Mouse (Mus musculus) adrenal gland, postnatal 4 days (tissue): ENCODE results near the gene Stard10. TPM values are rescaled to one million over a fixed set of nuclear protein-coding genes. Genes with fewer than 3 reads are reported as not detected.

Source experiments
- DNase-seq, 2 experiments: peaks; one replicate each; pipeline ENCODE4 v3.0.0; 2021 to 2022; ENCODE audit warnings: low spot score in 2 of 2, mixed read lengths in 2 of 2
- long read RNA-seq, 2 experiments: library from polyadenylated mRNA; stranded (forward); transcript quantifications; one replicate each; pipeline ENCODE4 v2.0.0; 2021
- total RNA-seq, 2 experiments: library from RNA; stranded (reverse); gene quantifications; 2 replicates each; pipeline ENCODE4 v1.2.3; 2021

Stard10 gene
- total RNA-seq = 10 to 100 TPM; 40.3 to 52.3 TPM
- long read RNA-seq, experiment 1, transcript Stard10-201 (7 exons, 1,400 nt) = major isoform, 39 of 48 reads
- long read RNA-seq, experiment 1, partial matches to known transcripts = 1 of 48 reads
- long read RNA-seq, experiment 1, other reads (novel, unspliced or antisense) = 7 of 48 reads
- long read RNA-seq, experiment 2, transcript Stard10-201 (7 exons, 1,400 nt) = major isoform, 34 of 43 reads
- long read RNA-seq, experiment 2, partial matches to known transcripts = 5 of 43 reads
- long read RNA-seq, experiment 2, other reads (novel, unspliced or antisense) = 4 of 43 reads

- DNase-seq = no peak
Measured at GRCm38 (mm10) chr7:101317014-101317413, at the start of gene Stard10. Gene Stard10 (plus strand): TSS chr7:101317086.

GRCm38 (mm10) chr7:101267457-101268259 is 49.2 kb upstream of the Stard10 start:
- no peak for DNase-seq

GRCm38 (mm10) chr7:101271602-101272001 is 45.3 kb upstream of the Stard10 start:
- DNase-seq = no peak

- no peak for DNase-seq
Measured at GRCm38 (mm10) chr7:101272466-101273160, 44.3 kb upstream of the Stard10 start.

GRCm38 (mm10) chr7:101282721-101283120 is 34.2 kb upstream of the Stard10 start:
- no peak for DNase-seq

- no peak for DNase-seq
Measured at GRCm38 (mm10) chr7:101284504-101284903, 32.4 kb upstream of the Stard10 start.

- DNase-seq = no peak
Measured at GRCm38 (mm10) chr7:101286891-101287290, 30.0 kb upstream of the Stard10 start.

- no peak for DNase-seq
Measured at GRCm38 (mm10) chr7:101287820-101288219, 29.1 kb upstream of the Stard10 start.

GRCm38 (mm10) chr7:101288436-101288835 is 28.4 kb upstream of the Stard10 start:
- DNase-seq = peak in 1 of 2 experiments; percentile 30

GRCm38 (mm10) chr7:101290401-101290800 is 26.5 kb upstream of the Stard10 start:
- DNase-seq = no peak

GRCm38 (mm10) chr7:101291211-101291610 is 25.7 kb upstream of the Stard10 start:
- DNase-seq = no peak

- DNase-seq = no peak
Measured at GRCm38 (mm10) chr7:101291641-101292040, 25.2 kb upstream of the Stard10 start.

- DNase-seq = no peak
Measured at GRCm38 (mm10) chr7:101292086-101292485, 24.8 kb upstream of the Stard10 start.

GRCm38 (mm10) chr7:101292696-101293095 is 24.2 kb upstream of the Stard10 start:
- no peak for DNase-seq

GRCm38 (mm10) chr7:101293138-101293537 is 23.7 kb upstream of the Stard10 start:
- no peak for DNase-seq

GRCm38 (mm10) chr7:101293611-101294010 is 23.3 kb upstream of the Stard10 start:
- no peak for DNase-seq

GRCm38 (mm10) chr7:101295438-101295837 is 21.4 kb upstream of the Stard10 start:
- no peak for DNase-seq

GRCm38 (mm10) chr7:101296252-101297022 is 20.4 kb upstream of the Stard10 start:
- peak; percentile 50 to 58 for DNase-seq

GRCm38 (mm10) chr7:101297023-101297405 is 19.9 kb upstream of the Stard10 start:
- no peak for DNase-seq

- DNase-seq = no peak
Measured at GRCm38 (mm10) chr7:101298375-101298774, 18.5 kb upstream of the Stard10 start.

- no peak for DNase-seq
Measured at GRCm38 (mm10) chr7:101301361-101301880, 15.5 kb upstream of the Stard10 start.
